Mouse (Mus musculus) heart, adult 18-20 months (tissue): ENCODE results near the gene P3h4. TPM values are rescaled to one million over a fixed set of nuclear protein-coding genes. Genes with fewer than 3 reads are reported as not detected.
"Not testable (repeated sequence)": the region's sequence is repeated elsewhere in the genome, so short reads cannot be mapped to it uniquely, and the experiment has no call there.

ENCODE experiments used
- DNase-seq, 2 experiments: peaks; one replicate each; pipeline ENCODE4 v3.0.0; 2021 to 2022; ENCODE audit warnings: mixed read lengths in 1 of 2
- microRNA-seq, 2 experiments: library from miRNA; unstranded; fragments of <30 nt; microRNA quantifications; one replicate each; pipeline ENCODE4 v1.2.0; 2022
- total RNA-seq, 2 experiments: library from RNA; stranded (reverse); gene quantifications; 2 replicates each; pipeline ENCODE4 v1.2.3; 2021

P3h4 gene
- total RNA-seq, 2 experiments from 2014 or later, result 13.2 to 15.2 TPM

DNA sequence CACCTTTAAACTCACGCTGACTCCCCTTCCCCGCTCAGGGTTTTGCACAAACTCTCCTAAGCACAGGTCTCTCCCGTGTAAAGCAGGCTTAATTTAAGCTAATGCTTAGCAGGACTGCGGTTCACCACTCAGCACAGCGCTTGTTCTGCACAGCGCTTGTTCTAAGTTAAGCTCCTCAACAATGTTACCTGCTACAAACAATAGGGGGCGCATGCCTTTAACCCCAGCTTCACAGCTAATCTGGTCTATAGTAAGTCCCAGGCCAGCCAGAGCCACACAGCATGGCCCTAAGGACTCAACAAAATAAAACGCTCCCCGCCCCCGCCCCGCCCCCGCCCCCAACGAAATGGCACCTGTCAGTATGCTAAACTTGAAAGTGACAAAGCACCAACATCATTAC is 53.6 kb downstream of the P3h4 start:
- not testable (repeated sequence) for DNase-seq

GRCm38 (mm10) chr11:100360175-100360574 is 54.5 kb downstream of the P3h4 start:
- DNase-seq, result peak in 1 of 2 experiments; percentile 3

Small RNAs within 50 kb of the gene (microRNA-seq; reads per million reads assigned to microRNA genes)
- 0 reads per million in 2 experiments for gene Gm27374

Other genes with a start within 250 kb of the P3h4 start
- gene Krt9, start 221.6 kb downstream of the P3h4 start, total RNA-seq, result not detected
- gene Krt14, start 207.3 kb downstream of the P3h4 start, total RNA-seq, result not detected
- gene Krt16, start 165.9 kb downstream of the P3h4 start, total RNA-seq, result not detected
- gene Krt17, start 153.8 kb downstream of the P3h4 start, total RNA-seq, result under 1 TPM in 1 of 2 experiments, not detected in 1; 0.31 TPM
- not detected for gene Krt42, start 145.0 kb downstream of the P3h4 start, total RNA-seq
- 1,000 to 10,000 TPM; 1,847 to 1,982 TPM for gene Eif1, start 95.0 kb downstream of the P3h4 start, total RNA-seq
- not detected for gene Gast, start 80.4 kb downstream of the P3h4 start, total RNA-seq
- 1 to 10 TPM; 1.8 to 1.9 TPM for gene Hap1, start 58.7 kb downstream of the P3h4 start, total RNA-seq
- 100 to 1,000 TPM; 208 to 239 TPM for gene Jup, start 17.1 kb downstream of the P3h4 start, total RNA-seq
- gene Fkbp10, start 861 bp upstream of the P3h4 start, total RNA-seq, result 1 to 10 TPM; 7.2 to 7.4 TPM
- 10 to 100 TPM; 17.9 to 24.7 TPM for gene Nt5c3b, start 27.0 kb upstream of the P3h4 start, total RNA-seq
- under 1 TPM; 0.60 to 0.95 TPM for gene Klhl10, start 27.1 kb upstream of the P3h4 start, total RNA-seq
- 1 to 10 TPM; 7.2 to 7.7 TPM for gene Klhl11, start 57.9 kb upstream of the P3h4 start, total RNA-seq
- gene Acly, start 113.2 kb upstream of the P3h4 start, total RNA-seq, result 10 to 100 TPM; 35.6 to 80.9 TPM
- under 1 TPM; 0.17 to 0.46 TPM for gene Ttc25, start 130.8 kb upstream of the P3h4 start, total RNA-seq
- 1 to 10 TPM; 6.1 to 7.7 TPM for gene Cnp, start 160.1 kb upstream of the P3h4 start, total RNA-seq
- gene Nkiras2, start 204.4 kb upstream of the P3h4 start, total RNA-seq, result 10 to 100 TPM; 48.6 to 50.6 TPM
- 100 to 1,000 TPM; 126 to 128 TPM for gene Dnajc7, start 205.3 kb upstream of the P3h4 start, total RNA-seq